8 mouse cellular contexts compared by ENCODE assay signal in the genomic region with DNA sequence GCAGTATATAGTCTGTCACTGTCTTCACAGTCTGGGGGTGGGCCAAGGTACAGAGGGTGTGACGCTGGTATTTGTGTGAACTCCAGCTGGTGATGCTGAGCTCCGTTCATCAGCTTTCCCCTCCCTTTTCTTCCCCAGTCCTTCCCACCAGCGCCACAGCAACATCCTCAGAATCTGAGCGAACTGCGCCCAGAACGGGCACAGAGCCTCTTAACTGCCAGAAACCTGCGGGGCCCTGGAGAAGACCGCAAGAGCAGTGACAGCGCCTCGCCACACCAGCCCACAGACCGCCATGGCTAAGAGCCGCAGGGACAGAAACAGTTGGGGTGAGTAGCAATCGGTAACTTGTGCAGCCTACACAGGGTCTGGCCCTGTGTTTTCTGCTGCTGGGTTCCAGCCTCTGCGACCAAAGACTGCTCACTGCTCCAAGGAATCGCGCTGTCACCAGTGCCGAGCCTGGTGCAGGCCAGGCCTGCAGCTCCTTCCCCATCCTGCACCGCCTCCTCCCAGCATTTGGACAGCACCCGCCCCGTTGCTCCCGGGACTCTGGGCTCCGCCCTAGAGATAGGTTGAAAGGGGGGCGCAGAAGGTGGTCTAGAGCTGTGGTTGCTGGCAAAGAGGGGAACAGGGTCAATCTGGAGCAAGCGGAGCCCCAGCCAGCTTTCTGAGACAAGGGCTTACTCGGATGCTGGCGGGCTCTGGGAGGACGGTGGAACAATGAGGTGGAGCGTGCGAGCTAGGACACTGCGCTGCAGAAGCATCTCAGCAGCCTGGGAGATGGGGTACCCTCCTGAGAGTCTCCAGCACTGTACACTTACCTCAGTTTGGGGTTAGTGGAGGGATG. TPM values are rescaled to one million over a fixed set of nuclear protein-coding genes. Genes with fewer than 3 reads are reported as not detected.
DNase-seq lines count a peak whose midpoint lies in the region; ATAC-seq lines count a peak whose summit lies in the region.

No protein-coding gene starts in this region.

- DNase-seq in lung, postnatal 10 days = peak; percentile 24
- no peak for DNase-seq in lung, postnatal 36 days
- DNase-seq in cerebellum, postnatal 36 days = peak; percentile 76 to 81
- DNase-seq in frontal cortex, postnatal 14 days (ENCODE audit: low spot score in 2 of 2) = peak; percentile 71 to 72
- DNase-seq in layer of hippocampus, postnatal 14 days (ENCODE audit: low spot score in 2 of 2) = peak; percentile 76 to 77
- peak; percentile 66 for DNase-seq in right cerebral cortex, postnatal 4 days
- no peak for DNase-seq in thymus, postnatal 36 days

- peak; percentile 90 for ATAC-seq in megakaryocyte progenitor cell, adult 5-6 weeks (replicated peaks; ENCODE audit: poor library complexity)

RNA-seq across cellular contexts. Expression of a gene that starts 14.9 kb away (rescaled TPM):
- total RNA-seq in layer of hippocampus, postnatal 14 days (2021) = 10 to 100 TPM; 48.5 to 51.2 TPM
- total RNA-seq in megakaryocyte progenitor cell, adult 5-6 weeks (2015) = 14.9 and 17.7 TPM in 2 replicates
- 16.8 and 18.0 TPM in 2 replicates for total RNA-seq in megakaryocyte progenitor cell, adult 5-6 weeks (2017)

RNA-seq across cellular contexts. Expression of a gene that starts 15.5 kb away (rescaled TPM):
- 100 to 1,000 TPM; 206 to 222 TPM for total RNA-seq in layer of hippocampus, postnatal 14 days (2021)
- 0.79 and 1.4 TPM in 2 replicates for total RNA-seq in megakaryocyte progenitor cell, adult 5-6 weeks (2015)
- 1.4 and 2.6 TPM in 2 replicates for total RNA-seq in megakaryocyte progenitor cell, adult 5-6 weeks (2017)

Comparison
In these comparisons a context has a peak if more than half of its experiments do, and no peak if none do; other contexts are left out.
1. DNase-seq: peak in lung, postnatal 10 days (single experiment), cerebellum, postnatal 36 days (2 of 2), frontal cortex, postnatal 14 days (2 of 2), layer of hippocampus, postnatal 14 days (2 of 2) and right cerebral cortex, postnatal 4 days (single experiment); none in lung, postnatal 36 days (single experiment) and thymus, postnatal 36 days (0 of 2).
2. RNA of a gene that starts 15.5 kb away (total RNA-seq): 206 to 222 TPM in layer of hippocampus, postnatal 14 days; 0.79 to 2.6 TPM in megakaryocyte progenitor cell, adult 5-6 weeks; every median in the first group is over 10 times any median in the second.